Mouse (Mus musculus) hindbrain, embryonic 15.5 days (tissue): ENCODE measurements around the gene Ddb2. TPM values are rescaled to one million over a fixed set of nuclear protein-coding genes. Genes with fewer than 3 reads are reported as not detected.

Source experiments
- ATAC-seq: fragments of 200-750 bp; cut with Nextera tagmentation; 2 replicates; pipeline ENCODE4 v1.8.0; 2017; ENCODE audit warnings: low read depth, moderate number of reproducible peaks, moderate TSS enrichment; ENCODE audit not compliant: low FRiP score
- H3K27ac ChIP-seq: fragments of 300-500 bp; sonication (generic); replicated peaks from 2 replicates; pipeline ENCODE4 v1.5.1; 2015; ENCODE audit warnings: mild to moderate bottlenecking, inconsistent platforms
- H3K27me3 ChIP-seq: fragments of 300-500 bp; sonication (generic); 2 replicates; pipeline ENCODE4 v1.6.1; 2015; ENCODE audit warnings: control low read depth, inconsistent platforms
- H3K36me3 ChIP-seq: fragments of 300-500 bp; sonication (generic); 2 replicates; pipeline ENCODE4 v1.6.1; 2015; ENCODE audit warnings: control low read depth, inconsistent platforms
- H3K4me1 ChIP-seq: fragments of 300-500 bp; sonication (generic); replicated peaks from 2 replicates; pipeline ENCODE4 v1.6.1; 2015; ENCODE audit warnings: control low read depth, inconsistent platforms
- H3K4me2 ChIP-seq: fragments of 300-500 bp; sonication (generic); 2 replicates; pipeline ENCODE4 v1.6.1; 2015; ENCODE audit warnings: moderate library complexity, mild to moderate bottlenecking, inconsistent platforms
- H3K4me3 ChIP-seq: fragments of 300-500 bp; sonication (generic); 2 replicates; pipeline ENCODE4 v1.5.1; 2015; ENCODE audit warnings: mild to moderate bottlenecking, inconsistent platforms
- H3K9ac ChIP-seq: fragments of 300-500 bp; sonication (generic); 2 replicates; pipeline ENCODE4 v1.6.1; 2015; ENCODE audit warnings: inconsistent platforms
- H3K9me3 ChIP-seq: fragments of 300-500 bp; sonication (generic); 2 replicates; pipeline ENCODE4 v1.6.1; 2016; ENCODE audit warnings: control low read depth, inconsistent platforms
- WGBS: fragments of 180-500 bp; shearing (Covaris S2); methylation state at CpG from one replicate; pipeline ENCODE4 v1.1.7; 2015; 5-methylcytosine and 5-hydroxymethylcytosine counted together
- polyA plus RNA-seq: library from polyadenylated mRNA; unstranded; fragments of >200 nt; fragmentation: Nextera tagmentation; extraction: Ambion mirVana; gene quantifications from 2 replicates; pipeline ENCODE4 v1.2.1, GENCODE M21; 2015

The Ddb2 gene
- polyA plus RNA-seq, 1 experiment from 2014 or later: 16.6 TPM

DNA sequence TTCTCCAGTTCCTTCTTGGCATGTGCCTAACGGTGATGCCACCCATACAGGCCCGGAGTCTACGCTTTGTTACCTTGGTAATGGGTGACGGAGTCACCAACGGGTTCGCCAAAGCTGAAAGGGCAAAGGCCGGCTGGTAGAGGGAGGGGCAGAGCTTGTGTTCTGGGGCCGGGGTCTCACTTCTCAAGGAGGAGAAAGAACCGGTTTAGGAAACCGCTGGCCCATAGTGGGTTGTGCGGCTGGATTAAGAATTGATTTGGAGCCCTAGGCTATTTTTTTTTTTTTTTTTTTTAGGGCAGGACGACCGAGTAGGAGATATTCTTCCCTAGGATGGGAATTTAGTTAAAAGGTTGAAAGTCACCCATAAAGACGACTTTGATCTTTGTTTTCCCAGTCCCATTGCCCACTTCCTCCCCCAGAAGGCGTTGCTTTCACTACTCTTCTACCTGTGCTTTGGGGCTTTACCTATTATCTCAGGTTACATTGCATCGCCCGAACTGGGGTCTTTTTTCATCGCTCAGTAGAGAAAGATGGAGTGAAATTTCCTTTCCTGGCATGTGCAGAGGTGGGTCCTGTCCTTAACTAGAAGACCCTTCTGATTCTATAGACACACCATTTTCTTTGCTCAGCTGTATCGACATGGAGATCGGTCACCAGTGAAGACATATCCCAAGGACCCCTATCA, 33.7 kb downstream of the Ddb2 start:
- H3K4me3 ChIP-seq: peak overlapping the region; percentile 49
- H3K4me2 ChIP-seq: peak overlapping the region; percentile 72
- peaks cover 29% of the 10 kb centered on the region for H3K4me1 ChIP-seq
- H3K27me3 ChIP-seq: no peaks in the 10 kb centered on the region
- peak; percentile 76 for ATAC-seq
- WGBS: 10% methylated on average over 20 of the region's 20 CpGs
- H3K27ac ChIP-seq: peak overlapping the region; percentile 82
- H3K9me3 ChIP-seq: no peaks in the 10 kb centered on the region
- peak overlapping the region; percentile 59 for H3K9ac ChIP-seq
- peaks cover 30% of the 10 kb centered on the region for H3K36me3 ChIP-seq

GRCm38 (mm10) chr2:91202222-91202971, 34.4 kb downstream of the Ddb2 start, which contains the start of the genes Nr1h3 and Acp2:
Gene Nr1h3 (minus strand): TSS chr2:91202834.
Gene Acp2 (plus strand): TSS chr2:91202885.
- Histone ChIP-seq H3K4me3 (peak within 1 kb of the TSS; percentile 49), H3K9me3 (no peaks in the 10 kb centered on the region), H3K4me2 (peak within 1 kb of the TSS; percentile 72), H3K27me3 (no peaks in the 10 kb centered on the region), H3K9ac (peak within 1 kb of the TSS; percentile 59), H3K36me3 (peaks cover 23% of the 10 kb centered on the region), H3K27ac (peak within 1 kb of the TSS; percentile 82), H3K4me1 (peaks cover 29% of the 10 kb centered on the region)
- WGBS: 4% methylated on average over 28 of the region's 28 CpGs
- peak; percentile 96 for ATAC-seq

- H3K4me1 ChIP-seq: peaks cover 28% of the 10 kb centered on the region
- ATAC-seq: no peak
- no peaks in the 10 kb centered on the region for H3K36me3 ChIP-seq
- H3K9ac ChIP-seq: no peak overlapping the region
- no peak overlapping the region for H3K4me2 ChIP-seq
- no peaks in the 10 kb centered on the region for H3K27me3 ChIP-seq
- H3K4me3 ChIP-seq: no peak overlapping the region
- H3K9me3 ChIP-seq: no peaks in the 10 kb centered on the region
- WGBS: 87% methylated on average over 3 of the region's 3 CpGs
- H3K27ac ChIP-seq: no peak overlapping the region
These were observed 37.9 kb downstream of the Ddb2 start for GRCm38 (mm10) chr2:91198888-91199287.

DNA sequence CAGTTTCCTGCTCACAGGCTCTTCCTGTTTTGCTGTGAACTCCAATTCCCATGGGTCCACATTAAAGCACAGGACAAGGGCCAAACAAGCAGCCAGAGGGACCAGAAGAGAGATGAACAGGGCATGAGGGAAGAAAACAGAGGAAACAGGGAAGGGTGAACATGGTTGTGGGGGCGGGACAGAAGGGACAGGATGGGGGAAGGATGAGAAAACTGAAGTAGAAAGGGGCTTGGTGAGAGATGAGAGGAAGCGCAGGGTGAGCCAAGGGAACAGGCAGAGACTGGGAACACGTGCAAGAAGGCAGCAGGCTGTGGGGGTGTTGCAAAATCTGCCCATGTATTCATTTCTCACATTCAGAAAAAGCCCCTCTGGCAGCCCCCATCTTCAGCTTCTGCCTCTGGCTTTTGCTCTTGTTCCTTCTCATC, 40.2 kb downstream of the Ddb2 start:
- Histone ChIP-seq H3K27me3 (no peaks in the 10 kb centered on the region), H3K4me3 (no peak overlapping the region), H3K27ac (no peak overlapping the region), H3K9me3 (no peaks in the 10 kb centered on the region), H3K4me1 (peaks cover 16% of the 10 kb centered on the region), H3K36me3 (no peaks in the 10 kb centered on the region), H3K9ac (no peak overlapping the region), H3K4me2 (no peak overlapping the region)
- 83% methylated on average over 3 of the region's 3 CpGs for WGBS
- no peak for ATAC-seq

GRCm38 (mm10) chr2:91194624-91195332, 42.0 kb downstream of the Ddb2 start:
- H3K9ac ChIP-seq: peak overlapping the region; percentile 31; the same call in 1 of the 2 replicates
- 2% methylated on average over 27 of the region's 27 CpGs for WGBS
- H3K27ac ChIP-seq: no peak overlapping the region
- H3K4me3 ChIP-seq: peak overlapping the region; percentile 28
- H3K27me3 ChIP-seq: no peaks in the 10 kb centered on the region
- peak overlapping the region; percentile 62 for H3K4me2 ChIP-seq
- H3K4me1 ChIP-seq: peaks cover 13% of the 10 kb centered on the region
- ATAC-seq: peak; percentile 83
- no peaks in the 10 kb centered on the region for H3K36me3 ChIP-seq
- H3K9me3 ChIP-seq: no peaks in the 10 kb centered on the region

DNA sequence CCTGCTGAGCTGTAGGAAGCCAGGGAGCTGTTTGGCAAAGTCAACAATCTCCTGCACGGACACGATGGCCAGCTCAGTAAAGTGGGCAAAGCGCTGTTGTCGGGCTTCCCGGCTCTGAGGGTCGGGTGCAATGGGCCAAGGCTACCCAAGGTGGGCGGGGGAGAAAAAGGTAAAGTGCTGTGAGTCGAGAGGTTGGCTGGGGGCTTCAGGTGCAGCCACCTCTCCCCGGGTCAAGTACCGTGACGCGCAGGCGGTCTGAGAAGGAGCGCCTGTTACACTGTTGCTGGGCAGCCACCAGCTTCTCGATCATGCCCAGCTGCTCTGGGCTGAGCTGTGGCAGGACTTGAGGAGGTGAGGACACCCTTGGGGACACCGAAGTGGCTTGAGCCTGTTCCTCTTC, 46.3 kb downstream of the Ddb2 start:
- H3K27me3 ChIP-seq: no peaks in the 10 kb centered on the region
- peaks cover 13% of the 10 kb centered on the region for H3K4me1 ChIP-seq
- WGBS: 90% methylated on average over 16 of the region's 16 CpGs
- no peaks in the 10 kb centered on the region for H3K36me3 ChIP-seq
- ATAC-seq: no peak; the same call in 1 of the 2 replicates
- H3K4me3 ChIP-seq: no peak overlapping the region
- no peak overlapping the region for H3K9ac ChIP-seq
- no peaks in the 10 kb centered on the region for H3K9me3 ChIP-seq
- H3K4me2 ChIP-seq: no peak overlapping the region
- no peak overlapping the region for H3K27ac ChIP-seq

- peaks cover 5% of the 10 kb centered on the region for H3K4me1 ChIP-seq
- no peak for ATAC-seq
- no peak overlapping the region for H3K9ac ChIP-seq
- H3K4me2 ChIP-seq: no peak overlapping the region
- no peaks in the 10 kb centered on the region for H3K36me3 ChIP-seq
- H3K9me3 ChIP-seq: no peaks in the 10 kb centered on the region
- H3K4me3 ChIP-seq: no peak overlapping the region
- no peaks in the 10 kb centered on the region for H3K27me3 ChIP-seq
- H3K27ac ChIP-seq: no peak overlapping the region
- WGBS: 77% methylated on average over 4 of the region's 4 CpGs
These were observed 49.4 kb downstream of the Ddb2 start for GRCm38 (mm10) chr2:91187431-91187830.

GRCm38 (mm10) chr2:91186208-91186607, 50.6 kb downstream of the Ddb2 start:
- H3K9ac ChIP-seq: no peak overlapping the region
- no peaks in the 10 kb centered on the region for H3K27me3 ChIP-seq
- no peak for ATAC-seq
- H3K4me3 ChIP-seq: no peak overlapping the region
- no peak overlapping the region for H3K4me2 ChIP-seq
- peaks cover 14% of the 10 kb centered on the region for H3K4me1 ChIP-seq
- no peaks in the 10 kb centered on the region for H3K9me3 ChIP-seq
- WGBS: 88% methylated on average over 1 of the region's 1 CpGs
- H3K36me3 ChIP-seq: no peaks in the 10 kb centered on the region
- H3K27ac ChIP-seq: no peak overlapping the region

GRCm38 (mm10) chr2:91183711-91184405, 52.9 kb downstream of the Ddb2 start, which contains the start of gene Madd:
Gene Madd (minus strand): TSS chr2:91183837.
- WGBS: 69% methylated on average over 15 of the region's 15 CpGs
- peak within 1 kb of the TSS; percentile 77 for H3K4me2 ChIP-seq
- H3K9me3 ChIP-seq: no peaks in the 10 kb centered on the region
- H3K27me3 ChIP-seq: no peaks in the 10 kb centered on the region
- peaks cover 29% of the 10 kb centered on the region for H3K4me1 ChIP-seq
- H3K36me3 ChIP-seq: 0 out of 2 replicates have a peak, but pooled peaks cover 3% of the 10 kb centered on the region
- H3K9ac ChIP-seq: peak within 1 kb of the TSS; percentile 88
- ATAC-seq: no peak; the same call in 1 of the 2 replicates
- H3K4me3 ChIP-seq: peak within 1 kb of the TSS; percentile 86
- H3K27ac ChIP-seq: peak within 1 kb of the TSS; percentile 92

DNA sequence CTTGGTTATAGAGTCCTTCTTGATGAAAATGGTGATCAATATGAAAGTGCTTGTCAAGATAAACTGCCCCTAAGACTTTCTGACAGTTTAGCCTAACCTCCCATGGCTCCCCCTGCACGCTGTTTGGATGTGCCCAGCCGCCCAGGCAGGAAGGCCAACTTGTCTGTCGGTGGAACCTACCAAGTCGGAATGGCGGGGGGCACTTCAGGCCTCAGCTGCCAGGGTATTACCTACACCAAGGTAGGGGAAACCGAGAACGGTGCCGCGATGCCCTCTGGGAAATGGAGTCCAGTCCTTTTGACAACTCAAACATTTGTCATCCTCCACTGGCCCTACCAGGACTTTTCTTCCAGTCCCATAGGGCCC, 53.7 kb downstream of the Ddb2 start:
- WGBS: 0% methylated on average over 9 of the region's 9 CpGs
- Histone ChIP-seq H3K4me2 (peak overlapping the region; percentile 77), H3K27ac (peak overlapping the region; percentile 92), H3K4me3 (peak overlapping the region; percentile 86), H3K4me1 (peaks cover 29% of the 10 kb centered on the region), H3K9ac (peak overlapping the region; percentile 88), H3K27me3 (no peaks in the 10 kb centered on the region), H3K9me3 (no peaks in the 10 kb centered on the region), H3K36me3 (peaks cover 4% of the 10 kb centered on the region; the same call in 1 of the 2 replicates)
- ATAC-seq: peak; percentile 97

DNA sequence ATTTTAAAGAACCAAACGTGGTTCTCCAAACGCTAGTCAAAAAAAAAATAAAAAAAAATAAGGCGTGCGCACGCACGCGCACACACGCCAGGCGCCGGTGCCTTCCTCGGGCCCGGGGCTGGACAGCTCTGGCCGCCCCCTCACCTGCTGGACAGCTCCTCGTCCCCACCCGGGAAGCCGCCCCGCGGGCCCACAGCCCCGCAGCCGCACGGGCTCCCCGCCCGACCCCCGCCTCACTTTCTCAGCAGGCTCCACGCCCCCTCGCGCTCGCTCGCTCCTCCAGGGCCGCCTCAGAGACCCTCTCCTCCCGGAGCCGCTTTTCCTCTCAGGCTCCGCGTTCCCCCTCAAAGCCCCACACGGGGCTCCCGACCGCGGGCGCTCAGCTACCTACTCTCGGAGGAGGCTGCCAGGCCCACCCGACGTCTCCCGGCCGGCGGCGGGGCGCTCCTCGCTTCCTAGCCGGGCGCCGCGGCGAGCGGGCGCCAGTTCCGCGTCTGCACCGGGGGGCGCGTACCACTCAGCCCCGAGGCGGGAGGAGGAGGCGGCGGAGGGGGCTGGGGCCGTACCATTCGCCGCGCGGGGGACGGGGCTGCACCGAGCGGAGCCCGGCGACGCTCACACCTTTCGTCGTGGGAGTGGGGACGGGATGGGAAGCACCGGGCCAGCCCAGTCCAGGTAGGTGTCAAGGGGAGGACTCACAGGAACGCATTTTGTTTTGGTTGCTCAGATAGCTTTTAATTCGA, 54.2 kb downstream of the Ddb2 start:
- peaks cover 29% of the 10 kb centered on the region for H3K4me1 ChIP-seq
- H3K9me3 ChIP-seq: no peaks in the 10 kb centered on the region
- peak overlapping the region; percentile 88 for H3K9ac ChIP-seq
- H3K27me3 ChIP-seq: no peaks in the 10 kb centered on the region
- peak; percentile 97 for ATAC-seq
- peak overlapping the region; percentile 77 for H3K4me2 ChIP-seq
- peaks cover 10% of the 10 kb centered on the region; the same call in 1 of the 2 replicates for H3K36me3 ChIP-seq
- peak overlapping the region; percentile 86 for H3K4me3 ChIP-seq
- 1% methylated on average over 80 of the region's 81 CpGs for WGBS
- peak overlapping the region; percentile 92 for H3K27ac ChIP-seq
